Mouse (Mus musculus): Measurements from ENCODE around the gene Orai1. TPM values are rescaled to one million over a fixed set of nuclear protein-coding genes. Genes with fewer than 3 reads are reported as not detected.

Orai1 gene
- polyA plus RNA-seq, 1 experiment from 2014 or later = 16.8 TPM

DNA sequence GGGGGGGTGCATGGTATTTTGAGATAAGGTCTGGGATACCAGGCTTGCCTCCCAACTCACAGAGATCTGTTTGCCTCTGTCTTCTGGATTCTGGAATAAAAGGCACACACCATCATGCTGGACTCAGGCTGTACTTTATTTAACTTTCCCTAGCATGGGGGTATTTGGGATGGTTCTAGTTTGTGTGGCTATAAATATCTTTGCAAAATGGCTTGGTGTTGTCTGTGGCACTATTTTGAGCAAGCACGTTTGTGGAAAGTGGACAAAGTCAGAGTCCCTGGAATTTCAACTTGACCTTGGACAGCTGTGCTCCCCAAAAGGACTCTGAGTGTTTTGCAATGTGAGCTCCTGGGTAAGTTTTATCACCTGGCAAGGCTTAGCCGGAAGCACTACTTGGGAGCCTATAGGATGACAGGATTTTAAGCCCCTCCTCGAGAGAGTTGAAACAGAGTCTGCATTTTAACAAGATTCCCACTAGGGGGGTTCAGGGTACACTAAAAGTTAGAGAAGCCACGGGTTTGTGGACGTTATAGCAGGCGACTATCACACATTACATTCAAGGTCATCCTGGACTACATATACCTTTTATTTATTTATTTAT, 52.6 kb downstream of the Orai1 start:
- no peak overlapping the region for H3K4me3 ChIP-seq (ENCODE audit: low read length)
- peak overlapping the region; percentile 91 for H3K27ac ChIP-seq (ENCODE audit: low read length)
- H3K27me3 ChIP-seq (ENCODE audit: control insufficient read depth, insufficient read depth, low read length) = no peaks in the 10 kb centered on the region
- no peaks in the 10 kb centered on the region for H3K9me3 ChIP-seq (replicated peaks; ENCODE audit: control insufficient read depth, low read length)
- 0 out of 2 replicates have a peak overlapping the region, but pooled peaks have one; percentile 25 for H3K9ac ChIP-seq (ENCODE audit: low read length)
- peaks cover 7% of the 10 kb centered on the region for H3K4me1 ChIP-seq (ENCODE audit: control insufficient read depth, insufficient read depth, low read length)
- ATAC-seq (replicated peaks; ENCODE audit: extremely low read depth, insufficient read depth, low FRiP score) = peak; percentile 86
- no peaks in the 10 kb centered on the region for H3K36me3 ChIP-seq (ENCODE audit: control insufficient read depth, insufficient read depth)
- WGBS = 6% methylated on average over 6 of the region's 6 CpGs
- H3K4me2 ChIP-seq (ENCODE audit: low read depth, low read length) = peak overlapping the region; percentile 32

DNA sequence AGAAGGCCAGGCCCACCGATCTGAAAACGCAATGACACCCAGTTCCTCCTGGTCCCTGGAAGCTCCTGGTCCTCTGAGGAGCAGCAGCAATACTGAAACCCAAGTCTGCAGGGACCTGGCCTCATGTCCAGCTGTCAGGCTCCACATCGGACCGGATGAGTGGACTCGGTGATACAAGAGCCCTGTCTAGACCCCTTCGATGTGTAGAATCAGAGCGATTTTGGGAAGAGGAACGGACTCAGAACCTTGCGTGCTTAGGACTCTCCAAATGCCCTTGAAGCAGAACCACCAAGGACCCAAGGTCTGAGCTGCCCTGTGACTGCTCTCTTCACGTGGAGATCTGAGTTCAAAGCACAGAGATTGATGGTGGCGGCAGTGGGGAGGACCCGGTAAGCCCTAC, 53.2 kb downstream of the Orai1 start, which contains the start of gene Tmem120b:
Gene Tmem120b, plus strand, starts transcription at position 301 of the 400 bp plus-strand sequence.
- H3K4me1 ChIP-seq (ENCODE audit: control insufficient read depth, insufficient read depth, low read length) = peaks cover 7% of the 10 kb centered on the region
- H3K4me2 ChIP-seq (ENCODE audit: low read depth, low read length) = peak within 1 kb of the TSS; percentile 32
- no peaks in the 10 kb centered on the region for H3K9me3 ChIP-seq (replicated peaks; ENCODE audit: control insufficient read depth, low read length)
- no peaks in the 10 kb centered on the region for H3K27me3 ChIP-seq (ENCODE audit: control insufficient read depth, insufficient read depth, low read length)
- ATAC-seq (replicated peaks; ENCODE audit: extremely low read depth, insufficient read depth, low FRiP score) = no peak
- no peak within 1 kb of the TSS for H3K4me3 ChIP-seq (ENCODE audit: low read length)
- H3K36me3 ChIP-seq (ENCODE audit: control insufficient read depth, insufficient read depth) = no peaks in the 10 kb centered on the region
- peak within 1 kb of the TSS; percentile 91 for H3K27ac ChIP-seq (ENCODE audit: low read length)
- WGBS = 83% methylated on average over 12 of the region's 12 CpGs
- 0 out of 2 replicates have a peak within 1 kb of the TSS, but pooled peaks have one; percentile 25 for H3K9ac ChIP-seq (ENCODE audit: low read length)

DNA sequence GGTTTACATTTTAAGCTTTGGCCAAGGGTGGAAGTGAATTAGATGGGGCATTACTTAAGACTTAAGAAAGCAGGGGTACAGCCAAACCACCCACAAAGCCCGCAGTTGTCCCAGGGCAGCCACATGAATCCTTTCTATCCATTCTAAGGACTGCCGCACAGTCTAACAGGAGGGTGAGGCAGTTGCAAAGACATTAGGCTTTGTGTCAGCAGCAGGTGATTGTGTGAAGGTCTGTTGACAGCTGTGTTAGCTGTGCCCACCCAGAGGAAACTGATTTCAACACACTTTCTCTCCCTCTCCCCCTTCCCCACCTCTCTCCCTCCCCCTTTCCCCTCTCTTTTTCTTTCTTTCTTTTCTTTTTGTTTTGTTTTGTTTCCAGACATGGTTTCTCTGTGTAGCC, 53.8 kb downstream of the Orai1 start:
- Histone ChIP-seq H3K27me3 (ENCODE audit: control insufficient read depth, insufficient read depth, low read length) (no peaks in the 10 kb centered on the region), H3K4me2 (ENCODE audit: low read depth, low read length) (no peak overlapping the region), H3K27ac (ENCODE audit: low read length) (no peak overlapping the region), H3K9me3 (replicated peaks; ENCODE audit: control insufficient read depth, low read length) (no peaks in the 10 kb centered on the region), H3K36me3 (ENCODE audit: control insufficient read depth, insufficient read depth) (no peaks in the 10 kb centered on the region), H3K9ac (ENCODE audit: low read length) (no peak overlapping the region), H3K4me3 (ENCODE audit: low read length) (no peak overlapping the region), H3K4me1 (ENCODE audit: control insufficient read depth, insufficient read depth, low read length) (peaks cover 7% of the 10 kb centered on the region)
- ATAC-seq (replicated peaks; ENCODE audit: extremely low read depth, insufficient read depth, low FRiP score) = no peak
- whole genome bisulfite sequencing = 83% methylated on average over 2 of the region's 2 CpGs

DNA sequence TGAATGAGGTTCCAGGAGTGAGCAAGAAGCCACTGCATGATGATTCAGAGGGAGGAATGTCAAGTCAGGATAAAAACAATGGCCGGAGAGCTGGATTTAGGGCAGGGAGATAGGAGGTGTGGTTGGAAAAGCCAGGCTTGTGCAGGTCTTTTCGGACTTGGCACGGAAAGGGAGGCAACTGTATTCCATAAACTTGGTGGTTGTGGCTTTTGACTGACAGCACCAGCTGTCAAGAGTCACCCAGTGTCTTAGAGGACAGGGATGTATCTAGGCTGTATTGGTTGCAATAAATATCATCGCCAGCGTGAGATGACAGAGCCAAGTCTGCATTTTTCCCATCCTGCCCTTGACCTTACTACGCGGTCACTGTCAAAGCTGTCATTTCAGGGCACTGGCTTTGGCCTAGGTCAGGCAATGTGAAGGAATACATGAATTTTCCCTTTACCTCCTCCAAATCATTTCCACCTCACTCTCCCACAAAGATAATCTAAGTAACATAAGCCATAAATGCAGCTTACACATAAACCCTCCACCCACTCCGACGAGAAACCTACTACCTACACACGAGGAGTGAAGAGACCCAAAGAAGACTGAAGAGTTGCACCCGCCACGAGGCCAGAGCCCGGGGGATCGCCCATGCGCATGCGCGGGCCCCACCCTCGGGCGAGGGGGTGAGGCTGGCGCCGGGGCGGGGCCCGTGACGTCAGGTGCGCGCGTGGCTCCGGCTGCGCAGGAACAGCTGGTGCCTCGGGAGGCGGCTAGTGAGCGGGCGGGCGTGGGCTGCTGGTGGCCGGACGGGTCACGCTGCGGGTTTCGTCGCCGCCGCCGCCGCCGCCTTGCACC, 60.9 kb downstream of the Orai1 start:
- ATAC-seq (replicated peaks; ENCODE audit: extremely low read depth, insufficient read depth, low FRiP score) = peak; percentile 93
- WGBS = 5% methylated on average over 43 of the region's 45 CpGs

DNA sequence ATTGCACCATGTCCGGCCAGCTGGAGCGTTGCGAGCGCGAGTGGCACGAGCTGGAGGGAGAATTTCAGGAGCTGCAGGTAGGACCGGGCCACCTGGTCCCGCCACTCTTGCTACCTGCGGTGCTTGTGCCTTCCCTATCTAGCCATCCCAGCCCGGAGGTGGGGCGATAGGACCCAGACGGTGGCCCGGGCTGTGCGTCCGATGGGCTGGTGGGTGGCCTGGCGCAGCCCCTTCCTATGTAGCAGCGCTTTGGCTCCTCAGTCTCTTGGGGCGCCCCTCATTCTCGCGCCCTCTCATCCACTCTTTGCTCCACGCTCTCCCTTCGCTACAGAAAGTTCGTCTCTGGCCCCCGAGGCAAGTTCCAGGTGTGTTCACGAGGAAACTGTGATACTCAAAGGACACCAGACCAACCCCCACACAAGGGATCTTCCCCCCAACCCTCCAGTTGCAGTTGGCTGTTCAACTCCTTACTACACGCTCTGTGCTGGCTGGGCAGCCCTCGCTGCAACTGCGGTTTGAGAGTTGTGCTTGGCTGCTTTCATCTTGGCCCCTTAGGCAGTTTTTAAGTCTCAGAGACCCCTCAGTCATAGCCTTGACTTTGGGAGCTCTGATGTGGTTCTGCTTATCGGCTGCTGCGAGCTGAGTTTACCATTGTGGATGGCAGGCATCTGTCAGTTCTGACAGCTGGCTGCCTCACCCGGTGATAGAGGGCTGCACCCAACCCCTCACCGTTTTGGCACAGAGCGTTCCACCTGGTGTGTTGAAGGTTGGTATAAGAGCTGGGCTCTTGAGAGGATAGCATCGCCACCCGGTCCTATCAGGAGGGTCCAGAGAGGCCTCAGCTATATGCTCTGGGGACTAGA, 61.8 kb downstream of the Orai1 start:
- peak overlapping the region; percentile 95 for H3K4me3 ChIP-seq (ENCODE audit: low read length)
- H3K27ac ChIP-seq (ENCODE audit: low read length) = peak overlapping the region; percentile 85
- H3K36me3 ChIP-seq (ENCODE audit: control insufficient read depth, insufficient read depth) = no peaks in the 10 kb centered on the region
- no peaks in the 10 kb centered on the region for H3K27me3 ChIP-seq (ENCODE audit: control insufficient read depth, insufficient read depth, low read length)
- peak overlapping the region; percentile 100 for H3K4me2 ChIP-seq (ENCODE audit: low read depth, low read length)
- ATAC-seq (replicated peaks; ENCODE audit: extremely low read depth, insufficient read depth, low FRiP score) = peak; percentile 72
- H3K9me3 ChIP-seq (replicated peaks; ENCODE audit: control insufficient read depth, low read length) = peaks cover 3% of the 10 kb centered on the region; the same call in 1 of the 2 replicates
- H3K4me1 ChIP-seq (ENCODE audit: control insufficient read depth, insufficient read depth, low read length) = peaks cover 17% of the 10 kb centered on the region
- WGBS = under 1% methylated on average over 33 of the region's 35 CpGs
- H3K9ac ChIP-seq (ENCODE audit: low read length) = peak overlapping the region; percentile 90

More for the DNA sequence above, 60.9 kb downstream of the Orai1 start:
- no peaks in the 10 kb centered on the region for H3K27me3 ChIP-seq (ENCODE audit: control insufficient read depth, insufficient read depth, low read length)
- peak overlapping the region; percentile 90 for H3K9ac ChIP-seq (ENCODE audit: low read length)
- H3K36me3 ChIP-seq (ENCODE audit: control insufficient read depth, insufficient read depth) = no peaks in the 10 kb centered on the region
- H3K9me3 ChIP-seq (replicated peaks; ENCODE audit: control insufficient read depth, low read length) = peaks cover 3% of the 10 kb centered on the region; the same call in 1 of the 2 replicates
- H3K4me2 ChIP-seq (ENCODE audit: low read depth, low read length) = peak overlapping the region; percentile 100
- H3K27ac ChIP-seq (ENCODE audit: low read length) = peak overlapping the region; percentile 85
- peak overlapping the region; percentile 95 for H3K4me3 ChIP-seq (ENCODE audit: low read length)
- H3K4me1 ChIP-seq (ENCODE audit: control insufficient read depth, insufficient read depth, low read length) = peaks cover 17% of the 10 kb centered on the region

DNA sequence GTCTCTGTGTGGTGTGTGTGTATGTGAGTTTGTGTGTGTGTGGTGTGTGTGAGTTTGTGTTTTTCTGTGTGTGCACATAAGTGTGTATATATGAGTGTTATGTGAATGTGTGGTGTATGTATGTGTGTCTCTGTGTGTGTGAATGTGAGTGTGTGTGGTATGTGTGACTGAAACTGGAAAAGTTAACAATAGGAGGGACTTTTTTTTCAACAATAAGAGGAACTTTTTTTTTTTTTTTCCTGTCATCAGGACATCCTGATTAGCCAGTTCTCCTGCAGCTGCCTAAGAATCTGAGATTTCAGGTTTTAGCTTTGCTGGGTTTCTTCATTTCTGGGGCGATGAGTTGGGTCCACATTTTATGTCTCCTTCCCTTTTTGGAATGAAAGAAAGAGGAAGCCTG, 64.7 kb downstream of the Orai1 start:
- Histone ChIP-seq H3K27ac (ENCODE audit: low read length) (peak overlapping the region; percentile 82), H3K9ac (ENCODE audit: low read length) (no peak overlapping the region), H3K9me3 (replicated peaks; ENCODE audit: control insufficient read depth, low read length) (peaks cover 3% of the 10 kb centered on the region; the same call in 1 of the 2 replicates), H3K4me3 (ENCODE audit: low read length) (no peak overlapping the region), H3K4me2 (ENCODE audit: low read depth, low read length) (peak overlapping the region; percentile 39; the same call in 1 of the 2 replicates), H3K4me1 (ENCODE audit: control insufficient read depth, insufficient read depth, low read length) (peaks cover 17% of the 10 kb centered on the region), H3K27me3 (ENCODE audit: control insufficient read depth, insufficient read depth, low read length) (no peaks in the 10 kb centered on the region), H3K36me3 (ENCODE audit: control insufficient read depth, insufficient read depth) (no peaks in the 10 kb centered on the region)
- 66% methylated on average over 1 of the region's 1 CpGs for WGBS
- ATAC-seq (replicated peaks; ENCODE audit: extremely low read depth, insufficient read depth, low FRiP score) = no peak

DNA sequence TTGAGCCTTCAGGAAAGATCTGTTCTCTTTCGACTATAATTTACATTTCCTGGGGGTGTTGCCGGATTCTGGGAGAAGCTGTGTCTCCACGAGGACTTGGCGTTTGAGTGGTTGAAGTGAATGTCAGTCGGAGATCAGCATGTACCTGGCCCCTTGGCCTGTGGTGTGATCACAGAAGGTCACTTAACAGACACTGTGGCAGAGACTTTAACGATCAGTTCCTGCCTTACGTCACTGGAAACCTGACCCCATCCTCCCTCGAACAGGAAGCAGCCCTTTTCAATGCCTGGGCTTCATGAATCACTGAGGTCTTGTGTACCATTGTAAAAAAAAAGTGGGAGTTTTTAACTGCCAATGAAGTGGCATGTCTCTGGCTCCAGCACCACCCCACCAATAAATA, 65.2 kb downstream of the Orai1 start:
- no peaks in the 10 kb centered on the region for H3K27me3 ChIP-seq (ENCODE audit: control insufficient read depth, insufficient read depth, low read length)
- WGBS = 56% methylated on average over 8 of the region's 8 CpGs
- H3K36me3 ChIP-seq (ENCODE audit: control insufficient read depth, insufficient read depth) = no peaks in the 10 kb centered on the region
- peak overlapping the region; percentile 82 for H3K27ac ChIP-seq (ENCODE audit: low read length)
- H3K4me2 ChIP-seq (ENCODE audit: low read depth, low read length) = peak overlapping the region; percentile 39; the same call in 1 of the 2 replicates
- H3K4me3 ChIP-seq (ENCODE audit: low read length) = no peak overlapping the region
- no peak for ATAC-seq (replicated peaks; ENCODE audit: extremely low read depth, insufficient read depth, low FRiP score)
- H3K9me3 ChIP-seq (replicated peaks; ENCODE audit: control insufficient read depth, low read length) = peaks cover 3% of the 10 kb centered on the region; the same call in 1 of the 2 replicates
- H3K9ac ChIP-seq (ENCODE audit: low read length) = no peak overlapping the region
- peaks cover 15% of the 10 kb centered on the region for H3K4me1 ChIP-seq (ENCODE audit: control insufficient read depth, insufficient read depth, low read length)
